Mouse (Mus musculus) MEL (cell line): ENCODE data around the gene 4930402F06Rik. TPM values are rescaled to one million over a fixed set of nuclear protein-coding genes. Genes with fewer than 3 reads are reported as not detected.

Source experiments
- DNase-seq: peaks from one replicate; pipeline ENCODE4 v3.0.0; 2011; ENCODE audit warnings: low read depth, low spot score
- H3K27ac ChIP-seq: 2 replicates; pipeline ENCODE4 v1.5.1; 2012; ENCODE audit warnings: low read depth, mild to moderate bottlenecking, control low read depth, low read length, moderate library complexity; ENCODE audit not compliant: control insufficient read depth
- H3K27me3 ChIP-seq, 2 experiments: fragments of 150-350 bp in 1 of 2; sonication (generic) in 1 of 2; 2 replicates each; pipeline ENCODE4 v1.6.1; 2012; ENCODE audit warnings: low read length in 2 of 2, mild to moderate bottlenecking in 2 of 2, improper control_type of control experiment in 1 of 2, moderate library complexity in 1 of 2; ENCODE audit not compliant: insufficient read depth in 2 of 2, control insufficient read depth in 1 of 2
- H3K36me3 ChIP-seq, 2 experiments: 2 replicates each; pipeline ENCODE4 v1.6.1; 2012 to 2014; ENCODE audit warnings: low read length in 2 of 2, improper control_type of control experiment in 1 of 2, inconsistent platforms in 1 of 2, mild to moderate bottlenecking in 1 of 2; ENCODE audit not compliant: insufficient read depth in 2 of 2, control insufficient read depth in 1 of 2
- H3K4me1 ChIP-seq, 2 experiments: fragments of 150-350 bp in 1 of 2; sonication (generic) in 1 of 2; 2 replicates each; pipeline ENCODE4 v1.6.1; 2012; ENCODE audit warnings: low read length in 2 of 2, improper control_type of control experiment in 1 of 2, mild to moderate bottlenecking in 1 of 2; ENCODE audit not compliant: insufficient read depth in 2 of 2, control insufficient read depth in 1 of 2
- H3K4me3 ChIP-seq, 2 experiments: fragments of 150-350 bp in 1 of 2; sonication (generic) in 1 of 2; 2 replicates each; pipeline ENCODE4 v1.5.1; 2012; ENCODE audit warnings: low read depth in 2 of 2, low read length in 2 of 2, mild to moderate bottlenecking in 2 of 2, moderate library complexity in 2 of 2, control low read depth in 1 of 2, improper control_type of control experiment in 1 of 2; ENCODE audit not compliant: control insufficient read depth in 1 of 2, insufficient read depth in 1 of 2
- H3K79me2 ChIP-seq: 2 replicates; pipeline ENCODE4 v1.6.1; 2012; ENCODE audit warnings: mild to moderate bottlenecking, low read length, moderate library complexity; ENCODE audit not compliant: control insufficient read depth, poor library complexity, insufficient read depth
- H3K9ac ChIP-seq: 2 replicates; pipeline ENCODE4 v1.6.1; 2012; ENCODE audit warnings: low read depth, mild to moderate bottlenecking, control low read depth, low read length, moderate library complexity; ENCODE audit not compliant: control insufficient read depth, poor library complexity, severe bottlenecking
- H3K9me3 ChIP-seq: fragments of 150-350 bp; sonication (generic); replicated peaks from 2 replicates; pipeline ENCODE4 v1.6.1; 2012; ENCODE audit warnings: mild to moderate bottlenecking, low read length, improper control_type of control experiment, moderate library complexity; ENCODE audit not compliant: insufficient read depth
- BHLHE40 ChIP-seq: IDR thresholded peaks from 2 replicates; pipeline ENCODE4 v1.6.1; 2012; ENCODE audit warnings: low read depth, mild to moderate bottlenecking, inconsistent platforms, low read length, improper control_type of control experiment, borderline replicate concordance
- CHD1 ChIP-seq: IDR thresholded peaks from 2 replicates; pipeline ENCODE4 v1.6.1; 2012; ENCODE audit warnings: low read depth, mild to moderate bottlenecking, inconsistent platforms, low read length, improper control_type of control experiment
- CHD2 ChIP-seq: IDR thresholded peaks from 2 replicates; pipeline ENCODE4 v1.6.1; 2011; ENCODE audit warnings: low read length, improper control_type of control experiment
- CTCF ChIP-seq, 3 experiments: IDR thresholded peaks in 2 of 3; conservative IDR thresholded peaks in 1 of 3; 2 replicates each; pipeline ENCODE4 v1.5.1; 2011 to 2012; ENCODE audit warnings: low read length in 3 of 3, low read depth in 2 of 3, mild to moderate bottlenecking in 2 of 3, improper control_type of control experiment in 1 of 3, inconsistent platforms in 1 of 3, mixed read lengths in 1 of 3, moderate library complexity in 1 of 3; ENCODE audit not compliant: control insufficient read depth in 1 of 3, insufficient read depth in 1 of 3, poor library complexity in 1 of 3, severe bottlenecking in 1 of 3
- E2F4 ChIP-seq: IDR thresholded peaks from 2 replicates; pipeline ENCODE4 v1.6.1; 2011; ENCODE audit warnings: low read depth, low read length, improper control_type of control experiment, borderline replicate concordance
- ELF1 ChIP-seq: IDR thresholded peaks from 2 replicates; pipeline ENCODE4 v1.6.1; 2014; ENCODE audit warnings: low read depth, mild to moderate bottlenecking, inconsistent platforms, low read length, improper control_type of control experiment, moderate library complexity
- ETS1 ChIP-seq: IDR thresholded peaks from 2 replicates; pipeline ENCODE4 v1.6.1; 2012; ENCODE audit warnings: low read depth, mild to moderate bottlenecking, inconsistent platforms, low read length, improper control_type of control experiment, moderate library complexity
- GABPA ChIP-seq: IDR thresholded peaks from 2 replicates; pipeline ENCODE4 v1.6.1; 2012; ENCODE audit warnings: low read depth, mild to moderate bottlenecking, inconsistent platforms, low read length, improper control_type of control experiment, moderate library complexity
- GATA1 ChIP-seq: IDR thresholded peaks from 2 replicates; pipeline ENCODE4 v1.6.1; 2011; ENCODE audit warnings: low read depth, low read length, improper control_type of control experiment
- JUND ChIP-seq: IDR thresholded peaks from 2 replicates; pipeline ENCODE4 v1.6.1; 2011; ENCODE audit warnings: low read depth, mild to moderate bottlenecking, improper control_type of control experiment, low read length
- KAT2A ChIP-seq: conservative IDR thresholded peaks from 2 replicates; pipeline ENCODE4 v1.6.1; 2012; ENCODE audit warnings: low read depth, low read length, improper control_type of control experiment, inconsistent platforms
- MAFK ChIP-seq: IDR thresholded peaks from 2 replicates; pipeline ENCODE4 v1.6.1; 2011; ENCODE audit warnings: low read depth, mild to moderate bottlenecking, low read length, improper control_type of control experiment, borderline replicate concordance
- MAZ ChIP-seq: IDR thresholded peaks from 2 replicates; pipeline ENCODE4 v1.6.1; 2012; ENCODE audit warnings: low read depth, mild to moderate bottlenecking, inconsistent platforms, low read length, improper control_type of control experiment
- MEF2A ChIP-seq: IDR thresholded peaks from 2 replicates; pipeline ENCODE4 v1.6.1; 2014; ENCODE audit warnings: low read depth, mild to moderate bottlenecking, inconsistent platforms, low read length, improper control_type of control experiment; ENCODE audit not compliant: poor library complexity, insufficient replicate concordance, severe bottlenecking; ENCODE audit errors: extremely low read depth
- MXI1 ChIP-seq: IDR thresholded peaks from 2 replicates; pipeline ENCODE4 v1.6.1; 2011; ENCODE audit warnings: mild to moderate bottlenecking, low read depth, low read length, improper control_type of control experiment
- MYB ChIP-seq: IDR thresholded peaks from 2 replicates; pipeline ENCODE4 v1.6.1; 2011; ENCODE audit warnings: mild to moderate bottlenecking, low read depth, low read length, improper control_type of control experiment
- MYC ChIP-seq: IDR thresholded peaks from 2 replicates; pipeline ENCODE4 v1.6.1; 2011; ENCODE audit warnings: low read depth, mild to moderate bottlenecking, low read length, improper control_type of control experiment, moderate library complexity
- NRF1 ChIP-seq: IDR thresholded peaks from 2 replicates; pipeline ENCODE4 v1.6.1; 2014; ENCODE audit warnings: low read depth, mild to moderate bottlenecking, inconsistent platforms, low read length, improper control_type of control experiment, moderate library complexity; ENCODE audit not compliant: poor library complexity, insufficient read depth, severe bottlenecking
- POLR2A ChIP-seq, 2 experiments: IDR thresholded peaks; 2 replicates each; pipeline ENCODE4 v1.6.1; 2011 to 2012; ENCODE audit warnings: low read length in 2 of 2, mild to moderate bottlenecking in 2 of 2, control low read depth in 1 of 2, improper control_type of control experiment in 1 of 2, low read depth in 1 of 2, moderate library complexity in 1 of 2; ENCODE audit not compliant: control insufficient read depth in 1 of 2, insufficient read depth in 1 of 2, poor library complexity in 1 of 2
- POLR2AphosphoS2 ChIP-seq: IDR thresholded peaks from 2 replicates; pipeline ENCODE4 v1.6.1; 2011; ENCODE audit warnings: low read length, improper control_type of control experiment
- POLR2AphosphoS5 ChIP-seq: IDR thresholded peaks from 2 replicates; pipeline ENCODE4 v1.6.1; 2012; ENCODE audit warnings: low read depth, borderline replicate concordance, mild to moderate bottlenecking, inconsistent platforms, low read length, moderate library complexity, mixed read lengths
- RAD21 ChIP-seq: IDR thresholded peaks from 2 replicates; pipeline ENCODE4 v1.6.1; 2011; ENCODE audit warnings: mild to moderate bottlenecking, low read depth, low read length, improper control_type of control experiment
- RCOR1 ChIP-seq: IDR thresholded peaks from 2 replicates; pipeline ENCODE4 v1.6.1; 2012; ENCODE audit warnings: low read depth, mild to moderate bottlenecking, inconsistent platforms, low read length, improper control_type of control experiment
- SMC3 ChIP-seq: IDR thresholded peaks from 2 replicates; pipeline ENCODE4 v1.6.1; 2011; ENCODE audit warnings: low read depth, low read length, improper control_type of control experiment
- TAL1 ChIP-seq: IDR thresholded peaks from 2 replicates; pipeline ENCODE4 v1.6.1; 2012; ENCODE audit warnings: mild to moderate bottlenecking, inconsistent platforms, low read length, moderate library complexity, mixed read lengths
- USF1 ChIP-seq: IDR thresholded peaks from 2 replicates; pipeline ENCODE4 v1.6.1; 2014; ENCODE audit warnings: low read depth, mild to moderate bottlenecking, inconsistent platforms, low read length, improper control_type of control experiment, moderate library complexity
- USF2 ChIP-seq, 2 experiments: IDR thresholded peaks; 2 replicates each; pipeline ENCODE4 v1.6.1; 2011 to 2012; ENCODE audit warnings: improper control_type of control experiment in 2 of 2, low read length in 2 of 2, borderline replicate concordance in 1 of 2, inconsistent platforms in 1 of 2, low read depth in 1 of 2, mild to moderate bottlenecking in 1 of 2; ENCODE audit not compliant: insufficient read depth in 1 of 2
- ZKSCAN1 ChIP-seq: IDR thresholded peaks from 2 replicates; pipeline ENCODE4 v1.6.1; 2012; ENCODE audit warnings: low read depth, mild to moderate bottlenecking, inconsistent platforms, low read length, improper control_type of control experiment, moderate library complexity
- ZNF384 ChIP-seq: IDR thresholded peaks from 2 replicates; pipeline ENCODE4 v1.6.1; 2012; ENCODE audit warnings: low read depth, mild to moderate bottlenecking, inconsistent platforms, low read length, improper control_type of control experiment
- polyA plus RNA-seq, 2 experiments: library from polyadenylated mRNA; stranded (reverse) in 1 of 2; unstranded in 1 of 2; fragments of >175 nt in 1 of 2; fragments of >200 nt in 1 of 2; gene quantifications; 2 replicates each; pipeline versions ENCODE4 v1.2.1 to v1.2.4; 2012; ENCODE audit warnings: low replicate concordance in 2 of 2, low read depth in 1 of 2; ENCODE audit not compliant: insufficient read length in 2 of 2, insufficient read depth in 1 of 2, missing spikeins in 1 of 2
- total RNA-seq: library from RNA; depleted of rRNA; stranded (reverse); fragments of 300-350 nt; gene quantifications from 2 replicates; pipeline ENCODE4 v1.2.3, GENCODE M21; 2012

4930402F06Rik gene
- total and polyA plus RNA-seq, 3 experiments: not detected

- no peak for DNase-seq
- no peak overlapping the region for H3K27ac ChIP-seq
- H3K4me1 ChIP-seq: no peaks in the 10 kb centered on the region
- H3K4me3 ChIP-seq: no peak overlapping the region
- TF ChIP-seq JUND: no peak
- TF ChIP-seq CTCF (IDR thresholded peaks at IDR 0.05 in 2 of 3, conservative IDR thresholded peaks at IDR 0.05 in 1 of 3; ENCODE audit: control insufficient read depth in 1 of 3, insufficient read depth in 1 of 3, low read depth in 2 of 3, low read length in 3 of 3, poor library complexity in 1 of 3, severe bottlenecking in 1 of 3): no peak
- TF ChIP-seq KAT2A: no peak
- no peak for TF ChIP-seq MEF2A
- TF ChIP-seq CHD2: no peak
- TF ChIP-seq NRF1: no peak
- no peak for TF ChIP-seq GATA1
- no peak for TF ChIP-seq SMC3
- TF ChIP-seq ZKSCAN1: no peak
- TF ChIP-seq MAFK: no peak
- TF ChIP-seq ETS1: no peak
- no peak for TF ChIP-seq ZNF384
- TF ChIP-seq USF1: no peak
- no peak for TF ChIP-seq RCOR1
- no peak for TF ChIP-seq RAD21
- no peak for TF ChIP-seq MAZ
- no peak for TF ChIP-seq BHLHE40
- no peak for TF ChIP-seq MYB
- TF ChIP-seq CHD1: no peak
- no peak for TF ChIP-seq MXI1
- no peak overlapping the region for H3K9ac ChIP-seq
- H3K36me3 ChIP-seq: no peaks in the 10 kb centered on the region
- no peaks in the 10 kb centered on the region for H3K79me2 ChIP-seq
- H3K9me3 ChIP-seq: no peaks in the 10 kb centered on the region
- H3K27me3 ChIP-seq: no peaks in the 10 kb centered on the region
Measured at GRCm38 (mm10) chr2:35428615-35429300, 31.8 kb upstream of the 4930402F06Rik start.

GRCm38 (mm10) chr2:35427559-35427958, 30.6 kb upstream of the 4930402F06Rik start:
- no peaks in the 10 kb centered on the region for H3K4me1 ChIP-seq
- DNase-seq: no peak
- H3K4me3 ChIP-seq: no peak overlapping the region
- no peaks in the 10 kb centered on the region for H3K27me3 ChIP-seq
- H3K36me3 ChIP-seq: peaks cover 0 to 2% of the 10 kb centered on the region in 2 experiments; a peak in 2 of 4 replicates
- H3K79me2 ChIP-seq: no peaks in the 10 kb centered on the region
- no peak overlapping the region for H3K27ac ChIP-seq
- no peaks in the 10 kb centered on the region for H3K9me3 ChIP-seq
- TF ChIP-seq E2F4 (no peak), ETS1 (no peak), RAD21 (no peak), MYB (no peak), TAL1 (no peak), POLR2A (IDR thresholded peaks at IDR 0.05; ENCODE audit: control insufficient read depth in 1 of 2, insufficient read depth in 1 of 2, low read depth in 1 of 2, low read length in 2 of 2, poor library complexity in 1 of 2) (no peak), POLR2AphosphoS2 (no peak), BHLHE40 (no peak), CHD2 (no peak), CTCF (IDR thresholded peaks at IDR 0.05 in 2 of 3, conservative IDR thresholded peaks at IDR 0.05 in 1 of 3; ENCODE audit: control insufficient read depth in 1 of 3, insufficient read depth in 1 of 3, low read depth in 2 of 3, low read length in 3 of 3, poor library complexity in 1 of 3, severe bottlenecking in 1 of 3) (no peak), ELF1 (no peak), USF2 (IDR thresholded peaks at IDR 0.05; ENCODE audit: borderline replicate concordance in 1 of 2, insufficient read depth in 1 of 2, low read depth in 1 of 2, low read length in 2 of 2) (no peak), SMC3 (no peak), MYC (no peak), MAFK (no peak), GABPA (no peak), CHD1 (no peak), POLR2AphosphoS5 (no peak)
- H3K9ac ChIP-seq: no peak overlapping the region
